Mouse (Mus musculus) heart, postnatal 0 days (tissue): ENCODE data around the gene Fgfr2.

Experiments used
- CTCF ChIP-seq: IDR thresholded peaks from 2 replicates; pipeline ENCODE4 v1.5.1; 2016; ENCODE audit warnings: antibody characterized with exemption, control low read depth, low read depth
- EP300 ChIP-seq: IDR thresholded peaks from 2 replicates; pipeline ENCODE4 v1.6.1; 2016; ENCODE audit warnings: antibody characterized with exemption, low read depth

DNA sequence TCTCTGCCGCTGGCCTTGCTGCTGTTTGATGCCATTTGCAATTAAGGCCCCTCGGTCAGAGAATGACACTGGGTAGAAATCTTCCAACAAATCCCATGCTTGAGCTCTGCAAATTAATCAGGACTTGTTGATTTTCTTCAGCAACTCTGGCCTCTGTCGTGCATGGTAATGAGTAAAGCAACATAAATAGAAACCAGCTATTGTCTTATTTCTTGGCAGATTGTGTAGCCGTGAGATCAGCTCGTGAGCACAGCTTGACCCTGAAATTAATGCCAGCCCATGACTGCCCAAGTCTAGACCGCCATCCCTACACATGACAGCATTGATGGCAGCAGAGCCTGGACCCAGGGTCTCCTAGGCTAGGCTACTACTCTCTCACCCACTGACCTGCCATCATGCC lies 994.5 kb downstream of the Fgfr2 start:
- no peak for TF ChIP-seq CTCF
- TF ChIP-seq EP300 = no peak
